Mouse (Mus musculus): ENCODE measurements around the gene Srgap3. TPM values are rescaled to one million over a fixed set of nuclear protein-coding genes. Genes with fewer than 3 reads are reported as not detected.

The Srgap3 gene
- total RNA-seq (2022): 10 to 100 TPM; 15.5 to 30.7 (median 22.3) TPM

- DNase-seq: peak; percentile 82
These were observed at the start of gene Srgap3 for GRCm38 (mm10) chr6:112946895-112947436. TSS of gene Srgap3 (minus strand) at chr6:112947266.

DNA sequence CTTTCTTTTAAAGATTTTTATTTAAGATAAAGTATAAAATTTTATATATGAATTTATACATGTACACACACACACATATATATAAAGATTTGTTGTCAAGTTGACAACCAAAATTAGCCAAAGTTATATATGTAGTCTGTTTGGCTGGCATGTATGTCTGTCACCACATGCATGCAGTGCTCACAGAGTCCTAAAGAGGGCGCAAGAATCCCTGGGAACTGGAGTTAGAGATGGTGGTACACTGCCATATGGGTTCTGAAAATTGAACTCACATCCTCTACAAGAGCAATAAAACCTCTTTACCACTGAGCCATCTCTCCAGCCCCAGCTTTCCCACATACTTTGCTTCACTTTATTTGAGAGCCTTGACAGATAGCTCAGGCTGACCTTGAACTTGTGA, 48.6 kb upstream of the Srgap3 start:
- no peak for DNase-seq

- no peak for DNase-seq
These were observed 43.1 kb upstream of the Srgap3 start for GRCm38 (mm10) chr6:112990119-112990518.

DNA sequence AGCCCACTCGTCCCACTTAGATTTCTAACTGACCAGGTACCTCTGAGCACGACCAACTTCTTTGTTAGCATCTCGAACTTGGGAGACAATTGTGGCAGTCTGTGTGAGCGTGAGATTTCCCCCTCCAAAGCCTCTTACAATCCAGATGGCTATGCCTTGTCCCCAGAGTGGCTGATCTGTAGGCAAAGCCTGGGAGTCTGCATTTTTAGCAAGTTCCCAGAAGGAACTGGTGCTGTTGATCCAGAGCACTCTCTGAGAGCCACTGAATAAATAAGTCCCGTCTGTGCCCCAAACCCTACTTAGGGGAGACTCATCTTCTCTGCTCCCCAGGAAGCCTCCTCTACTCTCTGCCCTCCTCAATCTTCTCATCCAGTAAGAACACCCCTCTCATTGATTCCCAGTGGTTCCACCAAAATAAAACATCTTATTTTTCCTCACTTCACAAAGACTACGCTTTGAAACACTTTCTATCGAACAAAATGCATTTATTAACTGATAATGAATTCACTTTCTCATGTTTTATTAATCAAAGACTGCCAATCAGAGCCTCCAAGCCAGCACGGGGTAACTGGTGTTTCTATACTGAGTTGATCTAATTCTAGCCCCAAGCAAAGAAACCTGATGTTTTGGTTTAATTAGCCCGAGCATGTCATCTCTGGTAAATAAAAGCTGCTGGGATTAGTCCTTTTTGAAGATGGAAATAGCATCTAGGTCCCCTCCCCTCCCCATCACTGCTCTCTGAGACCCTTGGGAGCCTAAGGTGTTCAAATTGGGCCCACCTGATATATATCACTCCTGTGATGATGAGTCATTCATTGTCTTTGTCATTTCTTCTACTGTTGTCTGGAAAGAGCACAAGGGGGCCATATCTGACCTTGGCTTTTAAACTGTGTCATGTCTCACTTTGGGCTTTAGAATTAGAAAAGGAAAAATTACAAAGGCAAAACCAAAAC, 38.6 kb upstream of the Srgap3 start:
- DNase-seq: no peak

DNA sequence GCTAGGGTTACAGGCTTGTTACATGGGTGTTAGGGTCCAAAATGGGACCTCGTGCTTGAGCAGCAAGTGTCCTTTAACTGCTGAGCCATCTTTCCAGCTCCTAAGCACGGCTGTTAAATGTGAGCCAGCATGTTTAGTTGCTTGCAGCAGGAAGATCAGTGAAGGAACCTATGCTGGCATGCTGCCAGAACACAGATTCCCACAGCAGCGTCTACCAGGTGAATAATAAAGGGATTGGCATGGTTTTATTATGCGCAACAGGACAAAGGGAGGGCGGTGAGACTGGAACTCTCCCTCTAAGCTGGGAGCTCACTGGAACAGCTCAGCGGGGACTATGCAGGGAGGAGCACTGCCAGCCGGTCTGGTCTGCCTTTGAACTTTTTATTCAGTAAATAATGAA, 35.2 kb upstream of the Srgap3 start:
- no peak for DNase-seq

DNA sequence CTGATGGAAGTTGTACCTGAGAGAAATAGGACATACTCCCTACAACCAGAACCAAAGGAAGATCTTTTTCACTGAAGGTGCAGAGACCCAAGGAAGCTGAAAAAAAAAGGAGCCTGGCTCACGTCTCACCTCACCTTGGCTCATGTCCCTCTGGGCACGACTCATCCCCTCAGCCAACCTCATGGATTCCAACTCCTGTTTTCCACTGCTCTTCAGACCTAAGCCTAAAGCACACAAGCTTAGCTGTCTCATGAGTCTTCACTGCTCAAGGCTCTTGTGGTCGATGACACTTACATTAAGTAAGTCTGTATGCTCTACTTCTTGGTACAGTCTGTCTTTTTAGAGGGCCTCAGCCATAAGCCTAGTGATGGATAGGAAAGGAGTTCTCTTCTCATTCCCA, 31.9 kb upstream of the Srgap3 start:
- no peak for DNase-seq

DNA sequence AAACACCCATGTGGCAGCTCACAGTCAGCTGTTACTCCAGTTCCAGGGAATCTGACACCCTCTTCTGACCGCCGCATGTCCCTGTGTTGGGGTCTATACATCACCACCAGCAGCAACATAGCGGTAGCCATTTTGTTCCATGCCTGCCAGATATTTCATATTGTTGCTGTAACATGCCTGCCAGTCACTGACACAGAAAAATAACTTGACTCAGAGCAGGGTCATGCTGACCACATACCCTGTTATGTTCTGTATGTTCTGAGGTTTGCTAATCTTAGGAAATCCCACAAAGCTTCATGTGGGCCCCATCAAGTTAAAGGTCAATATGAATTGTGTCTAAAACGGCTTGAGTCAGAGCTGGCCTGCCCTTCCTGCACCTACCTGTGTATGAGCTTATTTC, 30.2 kb upstream of the Srgap3 start:
- DNase-seq: no peak

DNA sequence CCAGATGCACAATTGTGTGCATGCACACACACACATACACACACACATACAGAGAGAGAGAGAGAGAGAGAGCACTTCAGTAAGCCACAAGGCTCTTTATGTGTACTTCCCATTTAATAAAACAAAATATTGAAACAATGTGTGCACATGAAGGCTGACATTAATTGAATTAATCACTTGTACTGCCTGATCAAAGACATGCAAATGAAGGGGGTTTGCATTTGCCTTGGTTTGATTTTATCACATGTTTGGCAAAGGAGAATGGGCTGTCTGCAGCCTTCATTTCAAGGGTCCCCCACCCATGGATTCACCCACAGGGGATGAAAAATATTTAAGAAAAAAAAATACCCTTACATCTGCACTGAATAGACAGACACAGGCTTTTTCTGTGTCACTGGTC, 29.5 kb upstream of the Srgap3 start:
- DNase-seq: no peak

- DNase-seq: peak; percentile 15
These were observed 29.1 kb upstream of the Srgap3 start for GRCm38 (mm10) chr6:112976136-112976535.

GRCm38 (mm10) chr6:112973786-112974720, 27.0 kb upstream of the Srgap3 start:
- no peak for DNase-seq

GRCm38 (mm10) chr6:112972858-112973631, 26.0 kb upstream of the Srgap3 start:
- peak; percentile 35 for DNase-seq

GRCm38 (mm10) chr6:112972127-112972526, 25.1 kb upstream of the Srgap3 start:
- DNase-seq: no peak

GRCm38 (mm10) chr6:112971116-112971768, 24.2 kb upstream of the Srgap3 start:
- no peak for DNase-seq

DNA sequence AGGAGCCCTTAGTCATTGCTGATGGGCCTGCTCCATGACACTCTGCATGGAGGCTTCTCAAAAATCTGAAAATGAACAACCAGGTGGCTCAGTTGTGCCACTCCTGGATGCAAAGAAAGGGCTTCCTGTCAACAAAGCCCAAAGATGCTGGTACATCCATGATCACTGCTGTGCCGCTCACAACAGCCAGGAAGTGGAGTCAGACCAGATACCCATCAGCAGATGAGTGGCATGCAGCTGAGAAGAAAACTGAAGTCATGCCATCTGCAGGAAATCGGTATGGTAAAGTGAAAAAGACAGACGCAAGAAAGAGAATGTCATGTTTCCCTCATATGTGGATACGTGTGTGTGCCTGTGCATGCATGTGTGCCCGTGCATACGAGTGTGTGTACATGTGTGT, 20.3 kb upstream of the Srgap3 start:
- no peak for DNase-seq

- no peak for DNase-seq
These were observed 11.3 kb upstream of the Srgap3 start for GRCm38 (mm10) chr6:112958360-112958759.

DNA sequence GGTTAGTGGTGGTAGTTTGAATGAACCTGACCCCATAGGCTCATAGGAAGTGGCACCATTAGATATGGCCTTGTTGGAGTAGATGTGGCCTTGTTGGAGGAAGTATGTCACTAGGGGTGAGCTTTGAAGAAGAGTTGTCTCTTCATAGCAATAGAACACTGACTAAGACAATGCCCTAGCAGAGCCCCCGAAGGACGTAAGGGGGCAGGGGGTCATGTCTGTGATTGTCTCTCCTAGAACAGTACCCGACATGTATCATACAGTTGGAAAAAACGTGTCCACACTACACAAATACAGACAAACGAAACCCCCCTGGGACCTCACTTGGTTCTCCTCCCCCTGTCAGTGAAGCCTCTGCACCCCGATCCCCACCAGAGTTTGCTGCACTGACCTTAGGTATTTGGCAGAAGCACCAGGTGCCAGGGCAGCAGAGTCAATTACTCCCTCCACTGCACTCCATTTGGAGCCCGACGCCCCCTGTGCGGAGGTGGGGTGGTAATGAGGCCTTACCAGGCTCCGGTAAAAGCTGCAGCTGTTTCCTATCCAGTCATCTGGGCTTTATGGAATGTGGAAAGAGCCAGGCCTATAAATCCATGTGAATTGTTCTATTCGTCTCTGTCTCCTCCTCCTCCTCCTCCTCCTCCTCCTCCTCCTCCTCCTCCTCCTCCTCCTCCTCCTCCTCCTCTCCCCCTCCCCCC, 10.7 kb upstream of the Srgap3 start:
- no peak for DNase-seq

DNA sequence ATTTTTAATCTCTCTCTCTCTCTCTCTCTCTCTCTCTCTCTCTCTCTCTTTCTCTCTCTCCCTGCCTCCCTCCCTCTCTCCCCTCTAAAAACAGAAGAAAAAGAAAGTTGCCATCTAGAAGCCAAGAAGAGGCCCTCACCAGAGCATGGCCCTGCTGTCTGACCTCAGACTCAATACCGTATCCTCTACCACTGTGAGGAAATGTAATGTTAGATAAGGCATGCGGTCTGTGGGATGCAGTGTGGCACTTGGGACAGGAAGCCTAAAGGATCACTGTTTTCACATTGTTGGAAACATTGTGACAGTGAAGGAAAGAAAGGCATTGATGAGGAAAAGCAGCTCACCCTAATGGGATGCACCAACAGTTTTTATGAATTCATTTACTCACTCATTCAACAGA, 8.7 kb upstream of the Srgap3 start:
- no peak for DNase-seq

DNA sequence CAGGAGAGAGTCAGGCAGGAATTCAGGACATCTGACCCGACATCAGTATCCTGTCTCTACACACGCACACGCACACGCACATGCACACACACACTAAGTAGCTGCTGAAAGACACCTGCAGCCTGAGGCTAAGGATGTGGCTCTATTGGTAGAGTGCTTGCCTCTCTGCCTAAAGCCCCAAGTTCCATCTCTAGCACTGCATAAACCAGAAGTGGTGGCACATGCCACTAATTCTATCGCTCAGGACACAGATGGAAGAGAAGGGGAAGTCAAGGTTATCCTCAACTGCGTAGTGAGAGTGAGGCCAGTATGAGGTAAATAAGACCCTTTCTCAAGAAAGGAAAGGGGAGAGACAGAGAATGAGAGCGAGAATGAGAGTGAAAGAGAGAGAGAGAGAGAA, 6.8 kb upstream of the Srgap3 start:
- no peak for DNase-seq

GRCm38 (mm10) chr6:112951254-112951653, 4.2 kb upstream of the Srgap3 start:
- no peak for DNase-seq

DNA sequence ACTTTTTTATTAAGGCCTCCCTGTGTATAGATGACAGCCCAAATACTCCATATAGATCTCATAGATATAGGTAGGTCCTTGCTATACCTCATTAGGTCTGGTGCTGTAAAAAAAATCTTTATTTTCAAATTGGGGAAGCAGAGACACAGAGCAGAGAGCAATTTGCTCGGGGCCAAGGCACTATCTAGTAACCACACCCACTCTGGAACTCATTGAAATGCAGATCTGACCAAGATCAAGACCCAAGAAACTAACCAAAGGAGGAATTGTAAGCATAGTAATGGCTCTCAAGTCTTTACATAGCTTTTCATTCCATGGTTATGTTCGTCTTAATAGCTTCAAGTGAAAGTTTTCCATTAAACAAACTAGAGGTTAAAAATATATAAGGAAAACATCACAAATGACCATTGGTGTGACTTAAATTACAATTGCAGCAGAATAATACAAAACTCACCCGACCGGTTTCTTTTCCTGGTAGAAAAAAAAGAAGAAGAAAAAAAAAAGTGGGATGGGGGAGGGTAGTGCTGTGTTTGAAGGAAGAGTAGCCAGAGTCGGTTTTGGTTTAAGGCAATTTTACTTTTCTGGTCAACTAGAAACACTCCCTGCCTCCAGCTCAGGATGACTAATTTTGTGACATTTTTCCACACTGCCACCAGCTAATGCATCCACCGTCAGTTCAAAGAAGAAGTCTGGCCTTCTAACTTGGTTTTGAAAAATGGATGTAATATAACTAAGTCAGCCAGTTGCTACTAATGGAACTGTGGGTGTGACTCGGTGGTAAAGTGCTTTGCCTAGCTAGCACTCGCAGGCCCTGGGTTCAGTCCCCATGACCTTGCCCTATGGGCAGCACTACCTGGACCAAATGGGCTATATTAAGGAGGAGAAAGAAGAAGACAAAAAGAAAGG, 3.4 kb upstream of the Srgap3 start:
- no peak for DNase-seq
